Mouse (Mus musculus): ENCODE data around the gene Map3k5.

The Map3k5 gene

GRCm38 (mm10) chr10:20056859-20057644 lies 122.8 kb downstream of the Map3k5 start:
- no peak for DNase-seq (ENCODE audit: low spot score)

GRCm38 (mm10) chr10:20058031-20058430 lies 123.8 kb downstream of the Map3k5 start:
- DNase-seq (ENCODE audit: low spot score): no peak

GRCm38 (mm10) chr10:20058841-20059240 lies 124.6 kb downstream of the Map3k5 start:
- DNase-seq (ENCODE audit: low spot score): no peak

DNA sequence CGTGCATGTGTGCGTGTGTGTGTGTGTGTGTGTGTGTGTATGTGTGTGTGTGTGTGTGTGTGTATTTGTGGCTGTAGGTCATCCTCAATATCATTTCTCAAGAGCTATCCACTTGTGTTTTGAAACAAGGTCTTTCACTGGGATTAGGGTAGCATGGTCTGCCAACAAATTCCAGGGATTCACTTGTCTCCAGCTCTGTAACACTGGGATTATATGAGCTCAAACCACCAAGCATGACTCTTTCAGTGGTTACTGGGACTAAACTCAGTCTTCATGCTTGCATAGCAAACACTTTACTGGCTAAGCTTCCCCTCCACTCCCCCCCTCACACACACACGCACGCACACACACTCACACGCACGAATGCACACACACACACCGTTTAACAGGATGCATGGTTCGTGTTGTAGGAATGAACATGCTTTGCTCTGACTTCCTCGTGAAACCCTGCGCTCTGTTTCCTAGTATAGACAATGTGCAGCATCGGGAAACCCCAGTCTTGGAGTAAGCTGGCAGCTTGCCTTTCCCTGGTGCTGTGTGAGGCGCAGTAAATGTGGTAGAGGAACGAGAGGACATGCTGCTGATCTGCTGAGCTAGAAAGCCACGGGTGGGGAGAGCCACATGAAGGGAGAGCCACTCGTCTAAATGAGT lies 126.2 kb downstream of the Map3k5 start:
- no peak for DNase-seq (ENCODE audit: low spot score)

- DNase-seq (ENCODE audit: low spot score): no peak
Measured at GRCm38 (mm10) chr10:20064556-20065207, 130.4 kb downstream of the Map3k5 start.

DNA sequence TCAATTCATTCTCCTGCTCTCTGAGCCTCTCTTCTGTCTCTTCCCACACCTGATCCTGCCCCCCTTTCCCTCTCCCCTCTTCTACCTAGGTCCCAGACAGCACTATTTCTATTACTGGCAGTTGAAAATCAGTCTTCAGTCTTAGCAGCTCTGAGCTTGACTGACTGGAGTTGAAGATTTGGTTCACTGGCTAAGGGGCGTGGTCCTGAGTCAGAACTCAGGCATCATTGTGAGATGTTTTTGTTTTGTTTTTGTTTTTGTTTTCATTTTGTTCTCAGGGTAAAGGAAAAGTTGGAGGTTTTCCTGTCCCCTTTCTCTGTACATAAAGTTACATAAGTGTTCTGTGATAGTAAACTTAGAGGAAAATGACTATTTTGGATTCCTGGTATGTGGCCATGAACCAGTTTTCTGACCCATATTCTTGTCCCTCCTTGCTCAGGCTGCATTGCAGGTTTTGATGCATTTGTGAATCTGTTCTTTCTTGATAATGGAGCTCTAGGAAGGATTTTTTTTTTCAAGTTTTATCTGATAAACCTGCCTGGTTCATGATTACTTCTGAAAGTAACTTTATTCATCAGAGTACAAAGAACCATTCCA lies 131.9 kb downstream of the Map3k5 start:
- no peak for DNase-seq (ENCODE audit: low spot score)

DNA sequence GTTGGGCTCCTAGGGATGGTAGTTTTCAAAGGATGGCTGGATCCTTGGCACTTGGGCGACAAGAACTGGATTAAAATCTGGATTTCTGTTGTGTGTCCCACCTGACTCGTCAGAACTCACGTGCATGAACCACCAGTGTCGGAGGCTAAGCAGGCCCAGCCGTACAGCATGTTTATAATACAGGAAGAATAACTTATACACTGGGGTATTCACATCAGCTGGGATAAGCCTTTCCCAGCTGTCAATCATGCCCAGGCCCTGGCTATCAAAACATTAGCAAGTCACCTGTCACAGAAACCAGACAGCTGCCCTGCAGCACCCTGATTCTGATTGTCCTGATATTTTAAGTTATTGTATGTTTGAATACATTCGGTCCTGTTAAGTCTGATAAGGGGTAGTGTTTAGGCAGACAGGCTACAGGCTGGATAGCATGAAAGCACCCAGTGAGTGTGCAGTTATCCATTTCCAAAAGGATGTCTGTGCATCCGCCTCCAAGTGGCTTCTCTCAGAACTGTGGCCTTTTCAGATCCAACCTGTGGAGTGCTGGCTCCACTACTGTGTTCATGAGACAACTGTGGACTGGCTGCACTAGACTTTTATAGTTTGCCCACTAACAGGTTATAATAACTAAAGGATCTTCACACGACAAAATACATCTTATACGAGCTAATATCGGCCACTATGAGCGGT lies 135.6 kb downstream of the Map3k5 start:
- no peak for DNase-seq (ENCODE audit: low spot score)

GRCm38 (mm10) chr10:20070576-20071109 lies 136.4 kb downstream of the Map3k5 start:
- DNase-seq (ENCODE audit: low spot score): no peak

DNA sequence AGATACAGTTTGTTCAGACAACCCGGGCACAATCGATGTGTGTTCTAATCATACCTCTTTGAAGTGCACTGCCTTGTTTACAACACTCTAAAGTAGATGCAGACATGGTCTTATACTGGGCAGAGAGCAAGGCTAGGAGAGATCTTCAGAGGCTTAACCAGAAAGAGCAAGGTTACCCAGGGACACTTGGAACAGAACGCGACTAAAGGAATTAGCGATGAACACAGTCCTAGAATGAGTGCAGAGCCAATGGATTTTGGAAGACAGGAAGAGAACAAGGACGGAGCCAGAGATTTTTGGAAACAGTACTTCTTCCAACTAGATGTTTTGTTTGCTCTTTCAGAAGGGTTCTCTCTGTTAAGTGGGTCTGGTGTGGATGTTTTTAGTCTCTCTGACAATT lies 137.4 kb downstream of the Map3k5 start:
- no peak for DNase-seq (ENCODE audit: low spot score)

- peak; percentile 56 for DNase-seq (ENCODE audit: low spot score)
Measured at GRCm38 (mm10) chr10:20073236-20073893, 139.1 kb downstream of the Map3k5 start.

DNA sequence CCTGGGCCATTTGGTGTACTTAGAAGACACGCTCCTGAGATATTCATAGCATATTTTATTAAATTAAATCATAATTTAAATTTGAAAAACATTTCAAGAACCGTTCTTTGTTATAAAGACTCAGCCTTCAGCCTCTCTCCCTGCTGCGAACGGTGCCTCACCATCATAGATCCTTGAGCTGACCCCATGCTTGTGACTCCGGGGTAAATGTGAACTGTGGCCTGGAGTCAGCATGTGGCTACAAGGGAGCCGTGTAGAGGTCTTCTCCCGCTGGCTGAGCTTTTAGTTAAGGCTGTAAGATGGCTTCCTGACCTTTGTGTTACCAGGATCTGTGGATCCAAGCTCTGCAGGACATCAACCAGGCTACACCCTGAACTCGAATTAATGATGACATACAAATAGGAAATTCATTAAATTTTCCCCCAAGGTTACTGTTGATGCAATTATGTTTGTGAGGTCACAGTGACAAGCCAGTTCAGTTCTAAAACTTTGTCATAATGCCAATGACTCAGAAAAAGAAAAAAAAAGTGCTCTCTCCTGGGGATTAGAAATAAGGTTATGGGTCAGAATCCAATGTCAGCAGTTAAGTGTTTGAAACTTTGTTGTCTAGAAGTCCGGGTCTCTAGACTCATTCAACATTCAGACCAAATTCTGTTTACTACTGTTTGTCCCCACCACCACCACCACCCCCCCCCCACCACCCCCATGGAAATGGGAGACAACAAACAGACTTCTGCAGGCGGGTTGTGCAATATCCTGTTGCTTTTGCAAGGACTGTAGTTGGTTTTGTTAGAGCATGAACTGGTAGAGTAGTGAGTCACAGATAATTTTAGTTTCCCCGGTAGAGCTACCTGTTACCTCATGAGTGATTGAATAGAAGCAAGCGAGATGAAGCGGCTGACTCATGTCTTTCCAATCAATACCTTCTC lies 142.5 kb downstream of the Map3k5 start:
- no peak for DNase-seq (ENCODE audit: low spot score)

- no peak for DNase-seq (ENCODE audit: low spot score)
Measured at GRCm38 (mm10) chr10:20078350-20078749, 144.1 kb downstream of the Map3k5 start.

GRCm38 (mm10) chr10:20087841-20088240 lies 153.6 kb downstream of the Map3k5 start:
- no peak for DNase-seq (ENCODE audit: low spot score)

- DNase-seq (ENCODE audit: low spot score): no peak
Measured at GRCm38 (mm10) chr10:20089026-20089425, 154.8 kb downstream of the Map3k5 start.

DNA sequence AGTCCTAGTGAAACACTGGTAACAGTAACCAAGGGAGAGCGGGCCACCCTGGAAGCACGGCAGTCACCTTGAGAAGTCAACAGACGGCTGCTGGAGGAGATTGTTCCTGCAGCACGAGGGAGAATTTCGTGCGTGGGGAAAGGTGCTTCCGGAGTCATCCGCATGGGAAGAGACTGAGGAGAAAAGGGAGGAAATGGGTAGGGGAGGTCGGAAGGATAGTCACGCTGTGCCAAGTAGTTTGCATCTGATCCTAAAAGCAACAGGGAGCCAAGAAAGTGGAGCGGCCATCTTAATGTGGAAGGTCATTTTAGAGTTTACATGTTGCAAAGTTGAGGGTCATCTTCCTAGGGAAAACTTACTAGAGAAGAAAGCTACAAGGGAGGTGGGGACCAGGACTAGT lies 155.9 kb downstream of the Map3k5 start:
- no peak for DNase-seq (ENCODE audit: low spot score)

DNA sequence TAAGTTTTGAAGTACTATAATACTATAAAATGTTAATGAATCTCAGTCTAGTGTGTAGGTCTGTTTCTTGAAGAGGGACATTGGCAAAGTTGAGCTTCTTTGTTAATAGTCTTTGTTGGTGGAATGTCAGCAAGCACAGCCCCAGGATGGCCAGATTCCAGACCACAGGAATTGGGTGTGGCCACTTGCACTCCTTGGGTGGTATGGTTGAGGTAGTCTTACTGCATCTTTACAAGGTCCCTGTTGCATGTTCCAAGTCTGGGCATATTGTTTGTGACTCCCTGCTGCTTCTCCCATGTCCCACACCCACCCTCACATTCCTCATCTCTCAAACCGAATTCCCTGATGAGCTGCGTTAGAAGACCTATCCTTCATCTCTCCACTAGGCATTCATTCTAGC lies 157.1 kb downstream of the Map3k5 start:
- DNase-seq (ENCODE audit: low spot score): no peak

DNA sequence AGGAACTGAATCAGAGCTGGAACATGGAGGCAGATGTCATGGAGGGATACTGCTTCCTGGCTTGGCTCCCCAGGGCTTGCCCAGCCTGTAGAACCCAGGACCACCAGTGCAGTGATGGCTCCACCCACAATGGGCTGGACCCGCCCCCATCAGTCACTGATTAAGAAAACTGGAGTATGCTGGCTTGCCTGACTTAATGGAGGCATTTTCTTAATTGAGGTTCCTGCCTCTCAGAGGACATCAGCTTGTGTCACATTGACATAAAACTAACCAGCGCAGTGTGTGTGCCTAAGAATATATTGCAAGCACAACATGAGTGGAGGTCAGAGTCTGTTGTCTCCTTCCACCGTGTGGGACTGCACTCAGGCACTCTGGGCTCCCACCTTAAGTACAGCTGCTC lies 158.1 kb downstream of the Map3k5 start:
- no peak for DNase-seq (ENCODE audit: low spot score)

DNA sequence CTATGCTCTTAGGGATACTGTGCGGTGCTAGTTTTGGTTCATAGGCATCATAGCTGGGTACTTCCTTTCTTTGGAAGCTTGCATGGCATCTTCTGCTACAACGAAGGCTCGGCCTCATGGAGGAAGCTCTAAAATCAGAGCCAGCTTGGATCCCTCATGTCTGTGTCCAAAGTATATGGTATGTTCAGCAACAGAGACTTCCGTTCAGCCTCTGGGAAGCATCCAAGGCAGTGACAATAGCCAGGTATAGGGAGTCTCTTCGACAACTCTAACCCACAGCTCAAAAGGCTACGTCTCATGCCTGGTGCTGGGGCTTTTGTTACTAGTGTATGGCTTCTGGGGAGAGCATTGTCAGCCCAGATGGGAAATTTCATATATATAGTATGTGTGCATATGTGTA lies 167.2 kb downstream of the Map3k5 start:
- DNase-seq (ENCODE audit: low spot score): no peak

- no peak for DNase-seq (ENCODE audit: low spot score)
Measured at GRCm38 (mm10) chr10:20104271-20104931, 170.1 kb downstream of the Map3k5 start.

- no peak for DNase-seq (ENCODE audit: low spot score)
Measured at GRCm38 (mm10) chr10:20105575-20105974, 171.3 kb downstream of the Map3k5 start.
